Mouse (Mus musculus) adrenal gland, postnatal 25 days (tissue): ENCODE measurements at regions not wholly inside any gene's neighbourhood (a gene's known extent, or its start where the extent isn't known, plus 50 kb on each side); places are given as distances from the start of the nearest gene placed in this dataset.
"Not testable (repeated sequence)": the region's sequence is repeated elsewhere in the genome, so short reads cannot be mapped to it uniquely, and the experiment has no call there.

Experiments used
- DNase-seq: peaks from one replicate; pipeline ENCODE4 v3.0.0; 2021; ENCODE audit warnings: mixed read lengths

- no peak for DNase-seq
These were observed 515.8 kb upstream of the Kif18a start for GRCm38 (mm10) chr2:108764703-108765102.

GRCm38 (mm10) chr2:108766461-108766860 is 514.1 kb upstream of the Kif18a start:
- DNase-seq: no peak

DNA sequence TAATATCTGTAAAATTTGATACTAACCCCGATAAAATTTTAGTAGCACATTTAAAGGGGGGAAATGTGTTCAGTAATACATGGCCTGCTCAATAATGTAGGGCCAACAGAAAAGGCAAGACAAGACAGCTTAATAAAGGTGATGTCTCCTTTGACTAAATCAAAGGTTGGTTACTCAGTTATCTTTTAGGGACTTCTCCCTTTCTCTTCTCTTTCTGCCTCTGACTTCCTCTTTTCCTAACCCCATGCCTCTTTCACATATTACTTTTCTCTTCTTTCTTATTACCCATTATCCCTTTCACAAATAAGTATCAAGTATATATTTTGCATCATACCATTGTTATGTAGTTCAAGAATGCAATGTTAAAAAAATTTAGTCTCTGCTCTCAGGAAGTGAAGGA is 510.2 kb upstream of the Kif18a start:
- DNase-seq: no peak

DNA sequence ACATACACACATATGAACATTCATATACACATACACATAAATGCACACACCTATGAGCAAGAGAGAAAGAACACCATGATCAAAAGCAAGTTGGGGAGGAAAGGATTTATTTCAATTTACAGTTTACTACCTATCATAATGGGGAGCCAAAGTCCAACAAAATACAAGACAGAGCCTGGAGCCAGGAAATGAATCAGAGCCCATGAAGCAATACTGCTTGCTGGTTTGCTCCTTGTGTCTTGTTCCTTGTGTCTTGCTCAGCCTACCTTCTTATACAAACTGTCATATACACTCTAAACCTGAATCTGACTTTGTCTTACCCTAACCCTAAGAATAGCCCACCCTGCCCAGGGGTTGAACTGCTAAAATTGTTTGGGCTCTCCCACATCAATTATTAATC is 497.1 kb upstream of the Kif18a start:
- no peak for DNase-seq

- DNase-seq: no peak
These were observed 495.2 kb upstream of the Kif18a start for GRCm38 (mm10) chr2:108785161-108785957.

DNA sequence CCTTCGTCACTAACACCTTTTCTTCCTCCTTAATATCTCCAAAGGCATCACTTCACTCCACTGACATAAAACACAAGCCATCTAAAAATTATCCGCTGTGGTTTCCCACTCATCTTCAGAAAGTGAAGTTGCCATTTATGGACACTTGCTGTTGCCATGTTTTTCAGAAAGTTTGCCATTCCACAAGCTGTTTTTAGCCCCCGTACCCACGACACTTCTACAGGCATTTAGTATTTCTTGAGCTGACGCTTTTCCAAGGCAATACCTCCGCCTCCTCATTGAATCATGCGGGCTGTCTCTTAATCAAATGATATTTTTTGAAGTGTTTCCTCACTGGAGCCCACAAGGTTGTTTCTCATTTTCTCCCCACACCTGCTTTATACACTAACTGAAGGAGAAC is 491.4 kb upstream of the Kif18a start:
- no peak for DNase-seq

- no peak for DNase-seq
These were observed 485.4 kb upstream of the Kif18a start for GRCm38 (mm10) chr2:108795145-108795544.

- DNase-seq: no peak
These were observed 483.5 kb upstream of the Kif18a start for GRCm38 (mm10) chr2:108796816-108797581.

DNA sequence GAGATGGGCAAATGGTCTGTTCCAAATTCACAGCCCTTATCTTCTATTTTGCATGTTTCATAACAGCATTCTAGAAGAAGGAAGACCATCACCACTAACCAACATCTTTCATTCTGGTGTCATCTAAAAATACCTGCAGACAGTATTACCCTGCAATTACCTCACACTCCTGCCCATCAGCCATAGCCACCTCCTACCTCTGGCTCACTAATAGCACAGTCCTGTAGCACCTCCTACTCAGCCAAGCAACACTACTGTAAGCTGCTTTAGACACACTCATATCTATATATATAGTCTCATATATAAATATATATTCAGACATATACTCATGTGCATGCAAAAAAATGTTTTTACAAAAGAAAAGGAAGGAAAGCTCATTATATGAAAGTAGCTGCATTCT is 468.2 kb upstream of the Kif18a start:
- no peak for DNase-seq

GRCm38 (mm10) chr2:108813040-108813566 is 467.4 kb upstream of the Kif18a start:
- no peak for DNase-seq

DNA sequence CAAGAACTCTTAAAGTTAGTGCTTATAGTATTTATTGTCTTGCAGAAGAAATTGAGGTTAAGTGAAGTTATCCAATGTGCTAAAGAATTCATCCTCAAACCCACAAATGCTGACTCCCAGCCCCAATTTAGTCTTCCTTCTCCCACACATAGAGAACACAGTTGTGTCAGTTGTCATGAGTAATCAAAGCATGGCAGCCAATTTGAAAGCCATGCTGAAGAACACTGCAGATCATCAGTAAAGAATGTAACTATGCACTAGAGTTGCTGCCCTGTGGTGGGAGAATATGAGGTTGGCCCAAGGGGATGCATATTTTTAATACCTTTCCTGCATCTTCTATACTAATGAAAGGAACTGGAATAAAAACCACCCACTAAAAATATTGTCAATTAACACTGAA is 464.0 kb upstream of the Kif18a start:
- DNase-seq: no peak

GRCm38 (mm10) chr2:108824025-108824424 is 456.5 kb upstream of the Kif18a start:
- no peak for DNase-seq

GRCm38 (mm10) chr2:108825981-108826380 is 454.6 kb upstream of the Kif18a start:
- DNase-seq: no peak

- DNase-seq: no peak
These were observed 453.3 kb upstream of the Kif18a start for GRCm38 (mm10) chr2:108827106-108827838.

- DNase-seq: no peak
These were observed 452.4 kb upstream of the Kif18a start for GRCm38 (mm10) chr2:108827974-108828700.

DNA sequence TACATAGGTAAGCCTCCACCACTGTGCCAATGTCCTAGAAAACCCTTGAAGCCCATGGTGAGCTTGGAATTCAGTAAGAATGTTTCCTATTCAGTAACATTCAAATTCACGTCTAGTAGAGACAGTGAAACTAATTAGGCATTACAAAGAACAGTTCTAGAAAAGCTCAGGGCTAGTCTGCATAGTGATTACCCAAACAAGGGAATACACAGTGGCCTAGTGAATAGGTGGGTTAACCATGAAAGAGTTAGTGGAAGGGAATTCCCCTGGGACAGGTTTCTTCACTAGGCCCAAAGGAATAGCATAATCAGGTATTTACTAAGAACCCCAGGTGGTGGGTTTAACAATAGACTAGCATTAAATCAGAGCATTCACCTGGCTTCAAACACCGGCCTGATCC is 436.7 kb upstream of the Kif18a start:
- DNase-seq: not testable (repeated sequence)

- no peak for DNase-seq
These were observed 432.5 kb upstream of the Kif18a start for GRCm38 (mm10) chr2:108848051-108848450.

DNA sequence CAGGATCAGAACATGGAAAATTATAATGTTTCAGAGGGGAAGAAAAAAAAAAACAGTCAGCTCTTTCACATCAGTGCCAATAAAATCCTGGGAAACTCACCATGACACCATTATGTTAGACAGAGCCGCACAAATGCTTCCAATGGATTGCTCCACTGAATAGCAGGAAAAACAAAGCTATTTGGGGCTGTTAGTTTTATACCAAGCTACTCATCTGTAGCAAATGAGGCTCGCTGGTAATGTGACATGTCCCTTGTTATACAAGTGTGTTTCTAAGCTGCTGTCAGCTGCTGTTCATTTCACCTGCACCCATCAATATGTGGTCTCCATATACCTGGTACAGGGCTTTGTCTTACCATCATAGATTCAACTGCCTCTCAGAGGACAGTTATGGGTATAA is 426.1 kb upstream of the Kif18a start:
- DNase-seq: no peak

DNA sequence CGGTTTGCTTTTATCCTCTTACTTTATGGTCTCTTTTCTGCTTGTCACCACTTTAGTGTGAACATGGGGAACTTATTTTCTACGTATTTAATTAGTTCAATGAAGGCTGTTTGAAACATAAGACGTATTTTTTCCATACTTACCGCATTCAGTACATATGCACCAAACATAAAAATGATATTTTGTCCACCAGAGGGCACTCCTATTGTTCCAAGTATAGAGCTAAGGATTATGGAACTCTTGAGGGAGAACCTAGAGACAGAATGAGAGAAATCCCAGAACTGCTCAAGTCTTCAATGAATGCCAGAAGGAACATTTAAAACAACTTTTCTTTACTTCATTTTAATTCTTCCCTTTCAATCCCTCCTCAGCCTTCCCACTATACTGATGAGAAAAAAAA is 403.4 kb upstream of the Kif18a start:
- DNase-seq: no peak

DNA sequence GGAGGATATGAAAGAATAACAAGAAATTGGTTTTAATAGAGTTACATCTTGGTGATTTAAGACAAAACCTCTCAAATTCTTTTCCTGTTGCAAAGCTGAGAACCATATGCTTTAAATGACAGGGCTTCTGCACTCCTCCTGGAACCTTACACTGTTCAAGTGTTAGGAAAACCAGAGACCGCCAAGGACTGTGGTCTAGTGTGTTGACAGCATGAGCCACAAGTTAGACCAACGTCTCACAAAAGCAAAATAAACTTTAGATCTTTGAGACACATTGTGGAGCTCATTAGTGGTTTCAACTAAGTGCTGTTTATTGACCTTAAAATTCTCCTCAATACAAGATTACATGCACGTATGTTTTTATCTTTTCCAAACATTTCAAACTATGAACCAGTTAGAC is 402.9 kb upstream of the Kif18a start:
- DNase-seq: no peak

DNA sequence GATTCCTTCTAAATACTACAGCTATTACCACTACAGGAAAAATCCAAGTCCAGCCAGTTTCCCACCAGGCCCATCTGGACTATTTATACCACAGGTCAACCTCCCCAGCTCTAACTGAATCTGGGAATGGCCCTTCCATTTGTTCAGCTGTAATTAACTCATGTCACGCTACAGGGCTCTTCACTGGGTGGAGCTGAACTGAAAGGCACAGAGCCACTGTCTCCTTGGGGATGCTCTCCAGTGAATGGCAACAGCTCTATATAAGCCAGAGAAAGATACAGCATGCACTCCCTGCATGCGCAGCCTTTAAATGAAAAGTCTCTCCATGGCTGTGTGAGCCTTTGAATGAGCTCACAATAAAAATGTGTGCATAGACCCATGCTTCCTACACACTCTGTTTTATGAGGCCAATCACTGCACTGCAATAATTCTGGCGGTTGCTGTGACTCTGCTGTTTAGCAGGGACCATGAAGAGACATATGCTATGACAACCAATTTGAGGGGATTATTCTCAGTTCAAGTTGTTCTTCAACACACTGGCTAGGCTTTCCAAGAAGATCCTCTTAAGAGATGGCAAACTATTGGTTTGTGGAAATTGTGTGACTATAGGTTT is 376.3 kb upstream of the Kif18a start:
- DNase-seq: no peak

- DNase-seq: no peak
These were observed 367.0 kb upstream of the Kif18a start for GRCm38 (mm10) chr2:108913555-108913954.
